Mouse (Mus musculus) neural tube, embryonic 11.5 days (tissue): Measurements from ENCODE around the gene Tesk2. TPM values are rescaled to one million over a fixed set of nuclear protein-coding genes. Genes with fewer than 3 reads are reported as not detected.

Experiments
- ATAC-seq: fragments of 200-750 bp; cut with Nextera tagmentation; 2 replicates; pipeline ENCODE4 v1.8.0; 2017; ENCODE audit warnings: moderate number of reproducible peaks, mild to moderate bottlenecking, moderate TSS enrichment, moderate library complexity; ENCODE audit not compliant: insufficient read depth, low FRiP score, low TSS enrichment
- DNase-seq: peaks from one replicate; pipeline ENCODE4 v3.0.0-alpha.2; 2015; ENCODE audit warnings: low spot score
- H3K27ac ChIP-seq: fragments of 300-500 bp; sonication (generic); 2 replicates; pipeline ENCODE4 v1.5.1; 2014; ENCODE audit warnings: low read depth, mild to moderate bottlenecking, low read length
- H3K27me3 ChIP-seq: fragments of 300-500 bp; sonication (generic); 2 replicates; pipeline ENCODE4 v1.6.1; 2014; ENCODE audit warnings: mild to moderate bottlenecking, low read length, mixed read lengths; ENCODE audit not compliant: control insufficient read depth, insufficient read depth
- H3K36me3 ChIP-seq: fragments of 300-500 bp; sonication (generic); 2 replicates; pipeline ENCODE4 v1.6.1; 2014; ENCODE audit warnings: mild to moderate bottlenecking, low read length, moderate library complexity, mixed read lengths; ENCODE audit not compliant: control insufficient read depth, insufficient read depth
- H3K4me1 ChIP-seq: fragments of 300-500 bp; sonication (generic); 2 replicates; pipeline ENCODE4 v1.6.1; 2014; ENCODE audit warnings: low read length, mixed read lengths; ENCODE audit not compliant: control insufficient read depth, insufficient read depth
- H3K4me2 ChIP-seq: fragments of 300-500 bp; sonication (generic); 2 replicates; pipeline ENCODE4 v1.6.1; 2014; ENCODE audit warnings: low read depth, mild to moderate bottlenecking, moderate library complexity
- H3K4me3 ChIP-seq: fragments of 300-500 bp; sonication (generic); 2 replicates; pipeline ENCODE4 v1.5.1; 2014; ENCODE audit warnings: low read depth, low read length
- H3K9ac ChIP-seq: fragments of 300-500 bp; sonication (generic); 2 replicates; pipeline ENCODE4 v1.6.1; 2014; ENCODE audit warnings: mild to moderate bottlenecking, low read length
- H3K9me3 ChIP-seq: fragments of 300-500 bp; sonication (generic); 2 replicates; pipeline ENCODE4 v1.6.1; 2016; ENCODE audit warnings: low read length; ENCODE audit not compliant: control insufficient read depth
- WGBS: fragments of 180-500 bp; shearing (Covaris S2); extraction: QIAGEN DNeasy Blood & Tissue Kit; methylation state at CpG from one replicate; pipeline ENCODE4 v1.1.7; 2014; 5-methylcytosine and 5-hydroxymethylcytosine counted together
- polyA plus RNA-seq: library from polyadenylated mRNA; unstranded; fragments of >200 nt; fragmentation: Nextera tagmentation; extraction: Ambion mirVana; gene quantifications from 2 replicates; pipeline ENCODE4 v1.2.1, GENCODE M21; 2014

The Tesk2 gene
- polyA plus RNA-seq, 1 experiment from 2014 or later, result 9.8 TPM

GRCm38 (mm10) chr4:116727401-116727800 is 6.7 kb downstream of the Tesk2 start:
- H3K4me3 ChIP-seq, result no peak overlapping the region
- no peaks in the 10 kb centered on the region for H3K27me3 ChIP-seq
- ATAC-seq (no peak), DNase-seq (no peak)
- H3K4me2 ChIP-seq, result no peak overlapping the region
- H3K9me3 ChIP-seq, result no peaks in the 10 kb centered on the region
- H3K9ac ChIP-seq, result no peak overlapping the region
- no peak overlapping the region for H3K27ac ChIP-seq
- WGBS, result 89% methylated on average over 3 of the region's 3 CpGs
- H3K4me1 ChIP-seq, result no peaks in the 10 kb centered on the region
- no peaks in the 10 kb centered on the region for H3K36me3 ChIP-seq

- no peaks in the 10 kb centered on the region for H3K36me3 ChIP-seq
- H3K4me2 ChIP-seq, result no peak overlapping the region
- H3K27me3 ChIP-seq, result no peaks in the 10 kb centered on the region
- H3K9ac ChIP-seq, result no peak overlapping the region
- H3K27ac ChIP-seq, result no peak overlapping the region
- DNase-seq (no peak), ATAC-seq (no peak)
- no peaks in the 10 kb centered on the region for H3K9me3 ChIP-seq
- H3K4me3 ChIP-seq, result no peak overlapping the region
- H3K4me1 ChIP-seq, result no peaks in the 10 kb centered on the region
- whole genome bisulfite sequencing, result 94% methylated on average over 3 of the region's 3 CpGs
Measured at GRCm38 (mm10) chr4:116729532-116729931, 8.8 kb downstream of the Tesk2 start.

GRCm38 (mm10) chr4:116731077-116731476 is 10.3 kb downstream of the Tesk2 start:
- Histone ChIP-seq H3K27me3 (no peaks in the 10 kb centered on the region), H3K4me1 (no peaks in the 10 kb centered on the region), H3K4me3 (no peak overlapping the region), H3K4me2 (no peak overlapping the region), H3K9me3 (no peaks in the 10 kb centered on the region), H3K27ac (no peak overlapping the region), H3K9ac (no peak overlapping the region), H3K36me3 (no peaks in the 10 kb centered on the region)
- WGBS, result 88% methylated on average over 9 of the region's 9 CpGs
- DNase-seq (no peak), ATAC-seq (no peak)

GRCm38 (mm10) chr4:116732355-116732754 is 11.6 kb downstream of the Tesk2 start:
- Histone ChIP-seq H3K4me3 (no peak overlapping the region), H3K27ac (no peak overlapping the region), H3K27me3 (no peaks in the 10 kb centered on the region), H3K9ac (no peak overlapping the region), H3K36me3 (no peaks in the 10 kb centered on the region), H3K4me1 (no peaks in the 10 kb centered on the region), H3K4me2 (no peak overlapping the region), H3K9me3 (no peaks in the 10 kb centered on the region)
- ATAC-seq, result no peak
- no peak for DNase-seq
- WGBS, result 82% methylated on average over 5 of the region's 5 CpGs

GRCm38 (mm10) chr4:116734996-116735395 is 14.2 kb downstream of the Tesk2 start:
- Histone ChIP-seq H3K4me1 (no peaks in the 10 kb centered on the region), H3K4me3 (no peak overlapping the region), H3K27ac (no peak overlapping the region), H3K36me3 (no peaks in the 10 kb centered on the region), H3K27me3 (no peaks in the 10 kb centered on the region), H3K4me2 (no peak overlapping the region), H3K9me3 (no peaks in the 10 kb centered on the region), H3K9ac (no peak overlapping the region)
- ATAC-seq, result no peak
- 80% methylated on average over 2 of the region's 2 CpGs for WGBS
- no peak for DNase-seq

- Histone ChIP-seq H3K4me3 (no peak overlapping the region), H3K27ac (no peak overlapping the region), H3K9me3 (no peaks in the 10 kb centered on the region), H3K27me3 (no peaks in the 10 kb centered on the region), H3K4me2 (no peak overlapping the region), H3K4me1 (no peaks in the 10 kb centered on the region), H3K9ac (no peak overlapping the region), H3K36me3 (no peaks in the 10 kb centered on the region)
- DNase-seq (no peak), ATAC-seq (no peak)
- WGBS, result 86% methylated on average over 9 of the region's 9 CpGs
Measured at GRCm38 (mm10) chr4:116738972-116739751, 18.4 kb downstream of the Tesk2 start.

GRCm38 (mm10) chr4:116749750-116750149 is 29.0 kb downstream of the Tesk2 start:
- no peak overlapping the region for H3K4me2 ChIP-seq
- H3K9me3 ChIP-seq, result no peaks in the 10 kb centered on the region
- no peak overlapping the region for H3K9ac ChIP-seq
- H3K27me3 ChIP-seq, result no peaks in the 10 kb centered on the region
- 94% methylated on average over 2 of the region's 2 CpGs for WGBS
- no peak overlapping the region for H3K4me3 ChIP-seq
- ATAC-seq (no peak), DNase-seq (no peak)
- no peaks in the 10 kb centered on the region for H3K36me3 ChIP-seq
- no peaks in the 10 kb centered on the region for H3K4me1 ChIP-seq
- no peak overlapping the region for H3K27ac ChIP-seq

- Histone ChIP-seq H3K36me3 (no peaks in the 10 kb centered on the region), H3K4me2 (no peak overlapping the region), H3K9me3 (no peaks in the 10 kb centered on the region), H3K4me1 (no peaks in the 10 kb centered on the region), H3K27me3 (no peaks in the 10 kb centered on the region), H3K9ac (no peak overlapping the region), H3K4me3 (no peak overlapping the region), H3K27ac (no peak overlapping the region)
- DNase-seq (no peak), ATAC-seq (no peak)
- WGBS, result 86% methylated on average over 2 of the region's 2 CpGs
Measured at GRCm38 (mm10) chr4:116761914-116762313, 41.2 kb downstream of the Tesk2 start.

- DNase-seq (no peak), ATAC-seq (no peak)
- Histone ChIP-seq H3K4me1 (no peaks in the 10 kb centered on the region), H3K9me3 (no peaks in the 10 kb centered on the region), H3K36me3 (no peaks in the 10 kb centered on the region), H3K4me2 (no peak overlapping the region), H3K4me3 (no peak overlapping the region), H3K9ac (no peak overlapping the region), H3K27ac (no peak overlapping the region), H3K27me3 (no peaks in the 10 kb centered on the region)
- WGBS, result 89% methylated on average over 5 of the region's 5 CpGs
Measured at GRCm38 (mm10) chr4:116764001-116764400, 43.3 kb downstream of the Tesk2 start.
